Mouse (Mus musculus) intestine, postnatal 0 days (tissue): ENCODE measurements around the gene Dennd4b. TPM values are rescaled to one million over a fixed set of nuclear protein-coding genes. Genes with fewer than 3 reads are reported as not detected.

ENCODE experiments used
- ATAC-seq: fragments of 200-750 bp; cut with Nextera tagmentation; 2 replicates; pipeline ENCODE4 v1.8.0; 2017; ENCODE audit warnings: mild to moderate bottlenecking, moderate TSS enrichment, moderate library complexity
- H3K27ac ChIP-seq: fragments of 300-500 bp; sonication (generic); 2 replicates; pipeline ENCODE4 v1.5.1; 2014; ENCODE audit warnings: mild to moderate bottlenecking, low read depth, low read length, moderate library complexity
- H3K27me3 ChIP-seq: fragments of 300-500 bp; sonication (generic); replicated peaks from 2 replicates; pipeline ENCODE4 v1.6.1; 2014; ENCODE audit warnings: low read length, mixed read lengths; ENCODE audit not compliant: control insufficient read depth, insufficient read depth
- H3K36me3 ChIP-seq: fragments of 300-500 bp; sonication (generic); 2 replicates; pipeline ENCODE4 v1.6.1; 2014; ENCODE audit warnings: mild to moderate bottlenecking, moderate library complexity; ENCODE audit not compliant: control insufficient read depth, insufficient read depth
- H3K4me1 ChIP-seq: fragments of 300-500 bp; sonication (generic); replicated peaks from 2 replicates; pipeline ENCODE4 v1.6.1; 2014; ENCODE audit warnings: antibody characterized with exemption, low read length, mixed read lengths; ENCODE audit not compliant: control insufficient read depth, insufficient read depth
- H3K4me2 ChIP-seq: fragments of 300-500 bp; sonication (generic); replicated peaks from 2 replicates; pipeline ENCODE4 v1.6.1; 2014; ENCODE audit warnings: low read depth, mild to moderate bottlenecking, moderate library complexity
- H3K4me3 ChIP-seq: fragments of 300-500 bp; sonication (generic); 2 replicates; pipeline ENCODE4 v1.5.1; 2014; ENCODE audit warnings: low read depth, low read length
- H3K9ac ChIP-seq: fragments of 300-500 bp; sonication (generic); 2 replicates; pipeline ENCODE4 v1.6.1; 2014; ENCODE audit warnings: mild to moderate bottlenecking, low read depth, low read length
- H3K9me3 ChIP-seq: fragments of 300-500 bp; sonication (generic); 2 replicates; pipeline ENCODE4 v1.6.1; 2016; ENCODE audit warnings: mixed run types; ENCODE audit not compliant: control insufficient read depth
- CTCF ChIP-seq: sonication (generic); IDR thresholded peaks from 2 replicates; pipeline ENCODE4 v1.5.1; 2016; ENCODE audit warnings: low read depth, mild to moderate bottlenecking, control low read depth, antibody characterized with exemption, moderate library complexity
- WGBS: fragments of 180-500 bp; shearing (Covaris S2); extraction: QIAGEN DNeasy Blood & Tissue Kit; methylation state at CpG from one replicate; pipeline ENCODE4 v1.1.7; 2014; 5-methylcytosine and 5-hydroxymethylcytosine counted together
- polyA plus RNA-seq: library from polyadenylated mRNA; unstranded; fragments of >200 nt; fragmentation: Nextera tagmentation; extraction: Ambion mirVana; gene quantifications from 2 replicates; pipeline ENCODE4 v1.2.1, GENCODE M21; 2015

Dennd4b gene
- polyA plus RNA-seq, 1 experiment from 2014 or later: 0.93 TPM

- Histone ChIP-seq H3K9ac (peak overlapping the region; percentile 97), H3K4me2 (peak overlapping the region; percentile 79), H3K4me1 (0 out of 2 replicates have a peak, but pooled peaks cover 3% of the 10 kb centered on the region), H3K27me3 (no peaks in the 10 kb centered on the region), H3K4me3 (peak overlapping the region; percentile 93), H3K9me3 (no peaks in the 10 kb centered on the region), H3K27ac (peak overlapping the region; percentile 95), H3K36me3 (no peaks in the 10 kb centered on the region)
- no peak for TF ChIP-seq CTCF
- no peak for ATAC-seq
- 2% methylated on average over 11 of the region's 11 CpGs for WGBS
Measured at GRCm38 (mm10) chr3:90294064-90294440, 29.1 kb downstream of the Dennd4b start.

- 0 out of 2 replicates have a peak, but pooled peaks cover 3% of the 10 kb centered on the region for H3K4me1 ChIP-seq
- 58% methylated on average over 2 of the region's 2 CpGs for WGBS
- no peak for TF ChIP-seq CTCF
Measured at GRCm38 (mm10) chr3:90294651-90295050, 29.7 kb downstream of the Dennd4b start.

GRCm38 (mm10) chr3:90305801-90306200 lies 40.8 kb downstream of the Dennd4b start:
- H3K9ac ChIP-seq: no peak overlapping the region
- H3K27me3 ChIP-seq: no peaks in the 10 kb centered on the region
- 49% methylated on average over 3 of the region's 3 CpGs for WGBS
- no peak overlapping the region for H3K4me3 ChIP-seq
- no peaks in the 10 kb centered on the region for H3K4me1 ChIP-seq
- no peaks in the 10 kb centered on the region for H3K36me3 ChIP-seq
- no peak overlapping the region for H3K27ac ChIP-seq
- H3K9me3 ChIP-seq: no peaks in the 10 kb centered on the region
- no peak for TF ChIP-seq CTCF
- ATAC-seq: no peak
- H3K4me2 ChIP-seq: no peak overlapping the region

More at GRCm38 (mm10) chr3:90294651-90295050, 29.7 kb downstream of the Dennd4b start:
- Histone ChIP-seq H3K9ac (no peak overlapping the region), H3K9me3 (no peaks in the 10 kb centered on the region), H3K27ac (no peak overlapping the region), H3K36me3 (no peaks in the 10 kb centered on the region), H3K27me3 (no peaks in the 10 kb centered on the region), H3K4me2 (peak overlapping the region; percentile 79), H3K4me3 (peak overlapping the region; percentile 93)
- no peak for ATAC-seq

- H3K9me3 ChIP-seq: no peaks in the 10 kb centered on the region
- peak overlapping the region; percentile 9; the same call in 1 of the 2 replicates for H3K27ac ChIP-seq
- ATAC-seq: no peak
Measured at GRCm38 (mm10) chr3:90309589-90309988, 44.6 kb downstream of the Dennd4b start.

DNA sequence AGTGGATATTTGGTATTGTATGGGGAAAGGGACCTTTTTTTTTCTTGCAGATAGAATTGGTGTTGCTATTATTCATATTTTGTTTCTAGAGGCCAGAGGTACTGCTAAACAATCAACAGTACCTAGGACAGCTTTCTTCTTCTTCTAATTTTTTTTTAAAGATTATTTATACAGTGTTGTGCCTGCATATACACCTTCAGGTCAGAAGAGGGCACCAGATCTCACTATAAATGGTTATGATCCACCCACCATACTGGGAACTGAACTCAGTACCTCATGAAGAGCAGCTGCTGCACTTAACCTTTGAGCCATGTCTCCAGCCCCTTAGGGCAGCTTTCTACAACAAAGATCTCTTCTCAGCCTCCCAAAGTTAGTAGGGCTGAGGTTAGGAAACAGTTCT lies 48.4 kb downstream of the Dennd4b start:
- TF ChIP-seq CTCF: peak; percentile 53
- Histone ChIP-seq H3K27ac (no peak overlapping the region), H3K9me3 (no peaks in the 10 kb centered on the region), H3K4me1 (no peaks in the 10 kb centered on the region), H3K4me2 (no peak overlapping the region), H3K4me3 (no peak overlapping the region), H3K9ac (no peak overlapping the region), H3K36me3 (no peaks in the 10 kb centered on the region), H3K27me3 (no peaks in the 10 kb centered on the region)
- ATAC-seq: no peak

More at GRCm38 (mm10) chr3:90309589-90309988, 44.6 kb downstream of the Dennd4b start:
- TF ChIP-seq CTCF: no peak
- Histone ChIP-seq H3K4me2 (no peak overlapping the region), H3K4me3 (no peak overlapping the region), H3K27me3 (no peaks in the 10 kb centered on the region), H3K36me3 (no peaks in the 10 kb centered on the region), H3K4me1 (no peaks in the 10 kb centered on the region), H3K9ac (no peak overlapping the region)

- H3K4me2 ChIP-seq: no peak overlapping the region
- no peaks in the 10 kb centered on the region for H3K9me3 ChIP-seq
- no peaks in the 10 kb centered on the region for H3K36me3 ChIP-seq
- H3K4me3 ChIP-seq: no peak overlapping the region
- no peak for ATAC-seq
- H3K27ac ChIP-seq: no peak overlapping the region
- H3K9ac ChIP-seq: no peak overlapping the region
- H3K4me1 ChIP-seq: no peaks in the 10 kb centered on the region
- H3K27me3 ChIP-seq: no peaks in the 10 kb centered on the region
- TF ChIP-seq CTCF: no peak
Measured at GRCm38 (mm10) chr3:90314241-90314640, 49.3 kb downstream of the Dennd4b start.

- peaks cover 3% of the 10 kb centered on the region; the same call in 1 of the 2 replicates for H3K4me1 ChIP-seq
- no peak for ATAC-seq
- WGBS: 32% methylated on average over 6 of the region's 6 CpGs
- H3K9me3 ChIP-seq: no peaks in the 10 kb centered on the region
- no peak overlapping the region for H3K4me3 ChIP-seq
- H3K27me3 ChIP-seq: no peaks in the 10 kb centered on the region
- peak overlapping the region; percentile 27; the same call in 1 of the 2 replicates for H3K4me2 ChIP-seq
- H3K27ac ChIP-seq: no peak overlapping the region
- no peaks in the 10 kb centered on the region for H3K36me3 ChIP-seq
- TF ChIP-seq CTCF: no peak
- no peak overlapping the region for H3K9ac ChIP-seq
Measured at GRCm38 (mm10) chr3:90322289-90322688, 57.3 kb downstream of the Dennd4b start.
